ENCODE assay signal across 33 mouse cellular contexts in genomic region chr3:95826275-95826674, GRCm38 (mm10).
"Had no signal": no experiment of that assay in that cellular context is flagged by ENCODE, and none has a peak within 500 bp of the region (broad histone marks: within the 10 kb centered on the region; RNA-seq: fewer than 3 reads in every experiment).

No protein-coding gene starts in this region.

- H3K4me1 ChIP-seq: heart, embryonic 15.5 days; hindbrain, embryonic 10.5 days; hindbrain, embryonic 12.5 days; hindbrain, embryonic 13.5 days; kidney, embryonic 15.5 days had no signal

- H3K27ac ChIP-seq: heart, embryonic 13.5 days; heart, embryonic 15.5 days; hindbrain, embryonic 10.5 days; hindbrain, embryonic 12.5 days; hindbrain, embryonic 13.5 days; hindbrain, embryonic 14.5 days; hindbrain, embryonic 15.5 days; hindbrain, postnatal 0 days; kidney, embryonic 15.5 days; kidney, postnatal 0 days; layer of hippocampus, adult 2 months; left cerebral cortex, adult 2 months had no signal

- H3K4me2 ChIP-seq: heart, embryonic 12.5 days; heart, embryonic 13.5 days; heart, embryonic 15.5 days; hindbrain, embryonic 12.5 days; hindbrain, embryonic 13.5 days; hindbrain, embryonic 14.5 days; hindbrain, embryonic 15.5 days; kidney, embryonic 15.5 days had no signal

- H3K9me3 ChIP-seq: heart, embryonic 12.5 days; heart, embryonic 13.5 days; heart, embryonic 15.5 days; hindbrain, embryonic 10.5 days; hindbrain, embryonic 12.5 days; hindbrain, embryonic 13.5 days; hindbrain, embryonic 15.5 days; kidney, embryonic 15.5 days had no signal

- H3K27me3 ChIP-seq: heart, embryonic 12.5 days; heart, embryonic 13.5 days; heart, embryonic 15.5 days; hindbrain, embryonic 12.5 days; hindbrain, embryonic 13.5 days; hindbrain, embryonic 15.5 days; kidney, embryonic 15.5 days had no signal

- DNase-seq: heart, postnatal 10 days; heart, postnatal 14 days; heart, postnatal 36 days; heart, postnatal 4 days; kidney, adult 11 months; kidney, adult 18-20 months; kidney, adult 2 months; kidney, adult 8-10 months; kidney, adult 9 months; kidney, postnatal 10 days; kidney, postnatal 14 days; kidney, postnatal 25 days; kidney, postnatal 36 days; kidney, postnatal 4 days; layer of hippocampus, adult 9-11 months; layer of hippocampus, postnatal 36 days had no signal

- H3K9ac ChIP-seq: heart, embryonic 12.5 days; heart, embryonic 13.5 days; heart, embryonic 15.5 days; hindbrain, embryonic 12.5 days; hindbrain, embryonic 13.5 days; hindbrain, embryonic 14.5 days; hindbrain, embryonic 15.5 days; kidney, embryonic 15.5 days had no signal

- H3K4me3 ChIP-seq: heart, embryonic 12.5 days; heart, embryonic 13.5 days; heart, embryonic 15.5 days; hindbrain, embryonic 10.5 days; hindbrain, embryonic 12.5 days; hindbrain, embryonic 13.5 days; hindbrain, embryonic 15.5 days; kidney, embryonic 15.5 days; layer of hippocampus, adult 2 months; left cerebral cortex, adult 2 months had no signal

- ATAC-seq: hindbrain, embryonic 16.5 days; hindbrain, postnatal 0 days; inflammation-experienced regulatory T-cells, adult 6 months; intestine, embryonic 16.5 days; intestine, postnatal 0 days had no signal
